In the genomic region with DNA sequence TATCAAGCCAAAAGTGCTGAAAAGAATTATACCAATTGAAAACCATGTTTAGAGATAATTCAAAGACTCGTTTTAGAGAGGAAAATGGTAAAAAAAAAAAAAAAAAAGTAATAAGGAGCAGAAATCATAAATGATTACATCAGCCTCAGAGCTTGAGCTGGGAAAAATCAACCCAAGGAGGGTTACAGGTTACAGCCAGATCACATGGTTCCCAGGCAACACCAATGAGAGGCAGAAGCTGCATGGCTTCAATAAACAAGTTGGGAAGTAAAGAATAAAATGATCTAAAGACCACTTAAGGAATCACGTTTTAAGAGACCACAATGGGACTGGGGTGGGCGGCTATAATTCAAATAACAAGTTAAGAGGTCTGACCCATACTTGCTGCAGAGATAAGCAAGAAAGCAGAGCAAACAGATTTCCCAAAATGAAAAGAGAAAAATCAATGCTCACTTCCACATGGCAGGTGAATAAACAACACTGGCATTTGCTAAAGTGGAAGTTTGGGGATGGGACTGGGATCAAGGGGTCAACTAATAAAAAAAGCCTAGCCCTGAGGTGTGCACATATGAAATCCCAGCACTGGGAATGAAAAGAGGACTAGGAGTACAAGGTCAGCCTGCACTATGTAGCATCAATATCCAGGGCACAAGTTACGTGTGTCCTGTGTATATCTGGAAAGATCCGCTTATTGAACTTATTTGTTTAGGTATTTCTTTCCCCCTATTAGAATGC, we compare ENCODE assay signal across 8 mouse cellular contexts. TPM values are rescaled to one million over a fixed set of nuclear protein-coding genes. Genes with fewer than 3 reads are reported as not detected.
DNase-seq lines count a peak whose midpoint lies in the region; ATAC-seq and TF ChIP-seq lines count a peak whose summit lies in the region.

No protein-coding gene starts in this region.

- peak overlapping the region; percentile 12 for H3K9ac ChIP-seq in kidney, embryonic 14.5 days (ENCODE audit: low read depth, low read length)
- no peak overlapping the region; the same call in 1 of the 2 replicates for H3K9ac ChIP-seq in hindbrain, postnatal 0 days (replicated peaks; ENCODE audit: low read length)
- peak overlapping the region; percentile 46 for H3K9ac ChIP-seq in midbrain, embryonic 16.5 days (ENCODE audit: low read depth, low read length)

- TF ChIP-seq CTCF in hindbrain, postnatal 0 days (IDR thresholded peaks at IDR 0.05; ENCODE audit: low read depth), result no peak

- no peak overlapping the region for H3K27ac ChIP-seq in kidney, embryonic 14.5 days (ENCODE audit: low read depth, low read length)
- H3K27ac ChIP-seq in brown adipose tissue, adult 24 weeks (replicated peaks; ENCODE audit: low read depth, low read length), result no peak overlapping the region
- H3K27ac ChIP-seq in hindbrain, postnatal 0 days, result no peak overlapping the region
- H3K27ac ChIP-seq in midbrain, embryonic 16.5 days (ENCODE audit: low read length), result no peak overlapping the region

- no peak for ATAC-seq in kidney, embryonic 14.5 days (ENCODE audit: low FRiP score, low TSS enrichment)
- ATAC-seq in hindbrain, postnatal 0 days, result no peak
- ATAC-seq in midbrain, embryonic 16.5 days, result no peak

- H3K27me3 ChIP-seq in kidney, embryonic 14.5 days (ENCODE audit: control insufficient read depth, insufficient read depth, low read length), result no peaks in the 10 kb centered on the region
- no peaks in the 10 kb centered on the region for H3K27me3 ChIP-seq in hindbrain, postnatal 0 days (ENCODE audit: insufficient read depth, low read length)
- no peaks in the 10 kb centered on the region for H3K27me3 ChIP-seq in midbrain, embryonic 16.5 days (ENCODE audit: control insufficient read depth, insufficient read depth, low read depth, low read length)

- WGBS in kidney, embryonic 14.5 days, result 74% methylated on average over 5 of the region's 5 CpGs
- WGBS in hindbrain, postnatal 0 days, result 75% methylated on average over 5 of the region's 5 CpGs
- WGBS in midbrain, embryonic 16.5 days, result 74% methylated on average over 5 of the region's 5 CpGs

- peaks cover 7% of the 10 kb centered on the region for H3K4me1 ChIP-seq in kidney, embryonic 14.5 days (ENCODE audit: control insufficient read depth, insufficient read depth, low read length)
- peaks cover 3% of the 10 kb centered on the region; the same call in 1 of the 2 replicates for H3K4me1 ChIP-seq in brown adipose tissue, adult 24 weeks (ENCODE audit: control insufficient read depth, insufficient read depth, insufficient read length, low read length)
- peaks cover 6% of the 10 kb centered on the region for H3K4me1 ChIP-seq in hindbrain, postnatal 0 days (ENCODE audit: insufficient read depth, low read length)
- H3K4me1 ChIP-seq in midbrain, embryonic 16.5 days (ENCODE audit: control insufficient read depth, insufficient read depth, low read length), result peaks cover 18% of the 10 kb centered on the region

- peak overlapping the region; percentile 57 for H3K4me2 ChIP-seq in kidney, embryonic 14.5 days (replicated peaks; ENCODE audit: low read depth, low read length)
- H3K4me2 ChIP-seq in hindbrain, postnatal 0 days (ENCODE audit: low read depth, low read length), result peak overlapping the region; percentile 74
- H3K4me2 ChIP-seq in midbrain, embryonic 16.5 days (ENCODE audit: low read length), result peak overlapping the region; percentile 87

- peaks cover 13% of the 10 kb centered on the region for H3K36me3 ChIP-seq in kidney, embryonic 14.5 days (ENCODE audit: control insufficient read depth, insufficient read depth, low read length)
- peaks cover 9% of the 10 kb centered on the region; the same call in 1 of the 2 replicates for H3K36me3 ChIP-seq in hindbrain, postnatal 0 days (ENCODE audit: insufficient read depth, low read length)
- H3K36me3 ChIP-seq in midbrain, embryonic 16.5 days (ENCODE audit: control insufficient read depth, insufficient read depth, low read length), result peaks cover 6% of the 10 kb centered on the region; the same call in 1 of the 2 replicates

- H3K9me3 ChIP-seq in kidney, embryonic 14.5 days (ENCODE audit: control insufficient read depth, low read length), result no peaks in the 10 kb centered on the region
- H3K9me3 ChIP-seq in hindbrain, postnatal 0 days (ENCODE audit: low read length), result no peaks in the 10 kb centered on the region
- H3K9me3 ChIP-seq in midbrain, embryonic 16.5 days (replicated peaks; ENCODE audit: control insufficient read depth, low read length, poor library complexity, severe bottlenecking), result no peaks in the 10 kb centered on the region

- DNase-seq in kidney, adult 8-10 months, result no peak
- no peak for DNase-seq in hindbrain, postnatal 0 days (ENCODE audit: low spot score)
- no peak for DNase-seq in cerebellum, adult 9-10 months
- DNase-seq in layer of hippocampus, adult 9-11 months, result no peak
- DNase-seq in kidney, postnatal 36 days, result no peak

- H3K4me3 ChIP-seq in kidney, embryonic 14.5 days (ENCODE audit: low read length), result peak overlapping the region; percentile 92
- peak overlapping the region; percentile 3 for H3K4me3 ChIP-seq in brown adipose tissue, adult 24 weeks (ENCODE audit: insufficient read depth, low read depth, low read length)
- H3K4me3 ChIP-seq in hindbrain, postnatal 0 days (ENCODE audit: low read length), result peak overlapping the region; percentile 88
- H3K4me3 ChIP-seq in midbrain, embryonic 16.5 days (ENCODE audit: low read depth, low read length), result peak overlapping the region; percentile 60

RNA-seq across cellular contexts. Expression of gene Dhx36, which starts 1.5 kb away (rescaled TPM):
- polyA plus RNA-seq in kidney, embryonic 14.5 days (2014; fragmentation: Nextera tagmentation; extraction: Ambion mirVana), result 44.1 and 45.0 TPM in 2 replicates
- 15.2 and 17.4 TPM in 2 replicates for polyA plus RNA-seq in brown adipose tissue, adult 24 weeks (2012; ENCODE audit: insufficient read depth, insufficient read length, missing spikeins)
- total RNA-seq in hindbrain, postnatal 0 days (2014; rRNA removed), result 47.4 and 47.9 TPM in 2 replicates
- polyA plus RNA-seq in hindbrain, postnatal 0 days (2015; fragmentation: Nextera tagmentation; extraction: Ambion mirVana), result 29.5 and 32.5 TPM in 2 replicates
- 40.5 and 43.1 TPM in 2 replicates for polyA plus RNA-seq in midbrain, embryonic 16.5 days (2015; fragmentation: Nextera tagmentation; extraction: Ambion mirVana)

Comparison
In these comparisons a context has a peak if more than half of its experiments do, and no peak if none do; other contexts are left out.
1. H3K4me3 ChIP-seq: peak in every context shown above with its lines; median percentile 92 in kidney, embryonic 14.5 days; 88 in hindbrain, postnatal 0 days; 60 in midbrain, embryonic 16.5 days; 3 in brown adipose tissue, adult 24 weeks.